Mouse (Mus musculus) brain, adult 2 months (tissue): ENCODE results near the gene Gm17455.
A peak's percentile ranks its signal among the peaks of the same experiment; 100 is the strongest.

Experiments
- DNase-seq: peaks from one replicate; pipeline ENCODE4 v3.0.0; 2011; ENCODE audit warnings: low read depth, low spot score

Gm17455 gene

DNA sequence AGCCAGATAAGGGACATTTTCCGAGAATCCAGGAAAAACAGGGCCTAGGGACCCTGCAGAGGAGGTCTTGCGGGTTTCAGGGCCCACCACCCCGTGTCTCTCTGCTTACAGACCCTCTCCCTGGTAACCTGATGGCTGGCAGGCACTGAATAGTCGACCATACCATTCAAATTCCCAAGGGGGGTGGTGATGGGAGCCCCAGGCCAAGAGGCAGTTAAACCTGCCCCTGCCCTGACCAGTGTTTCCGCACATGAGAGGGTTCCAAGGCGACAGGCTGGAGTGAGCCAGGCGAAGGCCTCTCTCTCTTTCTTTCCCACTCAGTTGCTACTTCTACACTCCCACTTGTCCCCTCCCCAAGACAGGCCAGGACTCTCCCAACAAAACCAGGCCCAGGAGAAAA, at the start of gene Gm17455:
TSS of gene Gm17455 (plus strand) at position 278 of the 400 bp plus-strand sequence.
- DNase-seq = no peak

DNA sequence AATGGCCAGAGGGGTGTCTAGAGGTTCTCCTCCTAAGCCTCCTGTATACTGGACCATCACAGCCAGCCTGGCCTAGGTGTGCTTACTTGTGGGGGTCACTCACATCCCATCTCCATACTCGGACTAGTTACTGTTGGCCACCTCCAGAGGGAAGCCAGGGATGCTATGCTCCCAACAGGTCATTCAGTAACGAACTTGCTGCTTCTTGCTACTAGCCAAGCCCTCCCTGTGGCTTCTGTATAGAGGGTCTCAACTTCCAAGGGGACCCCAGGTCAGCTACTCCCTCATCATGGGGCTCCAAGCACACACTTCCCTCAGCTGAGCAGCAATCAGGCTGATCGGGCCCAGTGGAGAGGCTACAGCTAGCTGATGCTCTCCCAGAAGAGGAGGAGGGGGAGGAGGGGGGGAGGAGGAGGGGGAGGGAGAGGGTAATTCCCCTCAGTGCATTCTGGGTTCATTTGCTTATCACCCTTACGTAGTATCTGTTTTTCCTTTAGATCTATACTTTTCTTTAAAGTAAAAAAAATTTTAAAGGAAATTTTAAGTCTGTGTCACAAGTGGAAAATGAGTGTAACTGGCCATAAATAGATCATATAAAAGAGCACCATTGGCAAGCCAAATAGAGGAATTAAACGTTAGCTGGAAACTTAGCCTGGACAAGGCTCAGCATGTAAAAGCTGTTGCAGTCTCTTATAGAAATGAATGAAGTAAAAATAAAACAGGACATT, 49.3 kb upstream of the Gm17455 start:
- DNase-seq = no peak

DNA sequence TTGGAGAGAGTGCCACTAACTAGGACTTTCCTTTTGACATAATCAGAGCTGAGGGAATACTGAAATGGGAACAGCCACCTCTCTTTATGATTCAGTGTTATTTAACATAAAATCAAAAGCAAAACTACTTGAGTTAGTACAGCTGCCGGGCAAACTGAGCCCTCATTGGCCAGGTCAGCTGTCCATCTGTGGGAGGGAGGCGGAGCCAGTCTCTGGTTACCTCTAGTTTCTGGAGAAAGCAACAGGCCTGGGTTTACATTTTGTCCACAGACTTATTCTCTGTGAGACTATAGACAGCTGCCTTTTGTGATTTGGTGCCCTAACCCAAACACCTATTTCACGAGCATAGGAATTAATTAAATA, 48.7 kb upstream of the Gm17455 start:
- peak; percentile 74 for DNase-seq

- DNase-seq = no peak
Observed at GRCm38 (mm10) chr10:60351248-60351647, 48.3 kb upstream of the Gm17455 start.

GRCm38 (mm10) chr10:60351761-60352455, 47.6 kb upstream of the Gm17455 start:
- peak; percentile 46 for DNase-seq

DNA sequence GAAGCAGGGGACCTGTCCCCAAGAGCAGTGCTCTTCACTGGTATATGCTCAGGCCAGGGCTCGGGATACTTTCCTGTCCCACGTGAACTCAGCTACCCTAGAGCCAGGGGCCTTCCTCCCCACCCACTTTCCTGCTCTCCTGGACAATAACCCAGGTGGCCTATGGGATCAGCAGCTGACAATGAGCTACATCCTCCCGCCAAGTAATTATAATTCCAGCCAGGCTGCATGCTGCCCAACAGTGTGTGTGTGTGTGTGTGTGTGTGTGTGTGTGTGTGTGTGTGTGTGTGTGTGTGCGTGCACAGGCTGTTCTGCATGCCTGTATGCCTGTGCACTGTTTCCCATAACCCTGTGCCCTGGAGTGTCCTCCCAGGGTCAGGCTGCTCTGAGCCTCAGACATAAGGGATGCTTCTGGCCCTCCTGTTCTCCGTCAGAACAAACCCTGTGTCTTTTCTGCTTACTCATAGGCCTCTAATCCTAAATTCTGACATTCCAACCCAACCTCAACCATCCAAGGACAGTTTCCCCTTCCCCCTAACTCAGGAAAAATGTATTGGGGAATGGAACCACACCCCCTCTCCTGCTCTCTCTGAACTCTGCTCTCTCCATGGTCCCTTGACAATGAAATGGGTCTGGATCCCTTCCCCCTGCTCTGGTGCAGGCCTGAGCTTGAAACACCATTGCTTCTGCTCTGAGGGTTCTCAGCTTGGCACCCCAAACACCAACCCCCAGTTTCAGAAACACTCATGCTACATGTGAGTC, 46.1 kb upstream of the Gm17455 start:
- no peak for DNase-seq

- DNase-seq = no peak
Observed at GRCm38 (mm10) chr10:60354003-60354325, 45.6 kb upstream of the Gm17455 start.

GRCm38 (mm10) chr10:60354881-60355677, 44.4 kb upstream of the Gm17455 start:
- DNase-seq = peak; percentile 34

DNA sequence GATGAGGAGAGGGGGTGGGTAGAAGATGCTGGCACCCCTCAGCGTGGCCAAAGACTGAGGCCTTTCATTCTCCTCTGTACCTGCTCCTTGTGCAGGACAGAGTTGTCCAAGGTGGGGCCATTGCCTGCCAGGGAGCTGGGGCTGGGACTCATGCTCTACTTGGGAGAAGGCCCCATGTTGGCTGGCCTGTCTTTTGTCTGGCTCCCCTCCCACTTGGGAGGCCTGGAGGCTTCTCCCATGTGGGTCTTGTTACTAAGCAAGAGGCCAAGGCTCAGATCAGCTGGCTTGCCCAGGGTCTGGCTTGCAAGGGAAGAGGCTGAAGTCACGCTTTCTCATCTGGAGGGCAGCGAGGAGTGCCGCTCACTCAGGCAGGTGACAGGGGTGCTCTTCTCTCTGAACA, 42.1 kb upstream of the Gm17455 start:
- no peak for DNase-seq

DNA sequence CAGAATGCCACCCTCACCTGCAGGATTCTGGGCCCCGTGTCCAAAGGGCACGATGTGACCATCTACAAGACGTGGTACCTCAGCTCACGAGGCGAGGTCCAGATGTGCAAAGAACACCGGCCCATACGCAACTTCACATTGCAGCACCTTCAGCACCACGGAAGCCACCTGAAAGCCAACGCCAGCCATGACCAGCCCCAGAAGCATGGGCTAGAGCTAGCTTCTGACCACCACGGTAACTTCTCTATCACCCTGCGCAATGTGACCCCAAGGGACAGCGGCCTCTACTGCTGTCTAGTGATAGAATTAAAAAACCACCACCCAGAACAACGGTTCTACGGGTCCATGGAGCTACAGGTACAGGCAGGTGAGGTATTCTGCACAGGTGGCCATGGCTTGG, 41.6 kb upstream of the Gm17455 start:
- no peak for DNase-seq

DNA sequence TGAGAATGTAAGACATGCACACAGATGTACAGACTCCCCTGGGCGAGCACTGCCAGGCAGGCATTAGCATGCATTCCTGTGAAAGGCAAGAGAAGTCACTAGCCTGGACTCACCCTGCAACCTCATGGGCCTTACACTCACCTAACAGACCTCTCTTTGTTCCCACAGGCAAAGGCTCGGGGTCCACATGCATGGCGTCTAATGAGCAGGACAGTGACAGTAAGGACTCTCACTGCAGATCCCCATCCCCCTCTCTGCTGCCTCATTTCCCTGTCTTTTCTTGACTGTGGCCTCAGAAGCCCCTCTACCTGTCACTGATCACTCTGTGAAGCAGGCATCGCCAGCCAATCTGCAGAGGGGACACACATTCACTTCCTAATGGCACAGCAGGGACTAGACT, 40.8 kb upstream of the Gm17455 start:
- no peak for DNase-seq

DNA sequence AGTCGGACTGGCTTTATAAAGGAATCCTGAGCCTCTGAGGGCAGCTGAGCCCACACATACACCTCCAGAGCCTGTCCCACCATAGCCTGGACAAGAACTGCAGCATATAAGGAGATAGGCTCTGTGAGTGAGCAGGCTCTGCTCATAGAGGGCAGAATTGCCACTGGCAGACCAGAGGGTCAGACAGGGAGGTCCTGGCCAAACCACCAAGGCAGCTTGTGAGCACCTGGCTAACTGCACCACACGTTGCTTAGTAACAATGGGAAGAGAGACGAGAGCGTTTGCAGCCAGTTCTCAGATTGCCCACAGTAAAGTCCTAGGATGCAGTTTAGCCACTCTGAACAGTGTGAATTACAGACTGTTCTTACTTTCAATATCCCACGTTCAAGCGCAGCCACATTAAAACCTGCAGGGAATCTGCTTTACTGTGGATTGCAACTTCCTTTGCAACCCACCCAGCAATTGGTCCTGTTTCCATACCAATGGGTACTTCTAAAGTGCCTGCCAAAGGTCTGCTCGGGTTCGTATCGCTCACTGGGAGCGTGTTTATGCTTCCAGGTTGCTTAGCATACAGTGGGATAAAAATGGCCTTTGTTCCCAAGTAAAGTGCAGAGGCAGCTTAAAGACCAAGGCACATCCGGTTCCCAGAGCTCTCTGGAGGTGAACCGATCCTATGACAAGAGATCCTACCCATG, 37.8 kb upstream of the Gm17455 start:
- DNase-seq = no peak

- peak; percentile 55 for DNase-seq
Observed at GRCm38 (mm10) chr10:60362310-60362628, 37.3 kb upstream of the Gm17455 start.

DNA sequence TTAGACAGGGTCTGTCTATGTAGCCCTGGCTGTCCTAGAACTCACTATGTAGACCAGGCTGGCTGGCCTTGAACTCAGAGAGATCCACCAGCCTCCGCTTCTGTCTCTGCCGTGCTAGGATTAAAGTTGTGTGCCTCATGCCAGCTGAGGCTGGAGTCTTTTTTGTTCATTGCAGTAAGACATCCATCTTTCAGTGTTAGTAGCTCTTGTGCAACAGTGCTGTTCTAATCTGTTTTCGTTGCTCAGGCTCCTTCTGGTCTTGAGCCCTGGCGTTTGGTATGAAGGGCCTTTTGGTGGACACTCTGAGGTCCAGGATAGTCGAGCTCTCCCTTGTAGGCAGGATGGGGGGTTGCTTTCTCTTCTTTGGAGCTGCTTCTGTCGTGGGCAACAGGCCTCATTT, 36.1 kb upstream of the Gm17455 start:
- no peak for DNase-seq

DNA sequence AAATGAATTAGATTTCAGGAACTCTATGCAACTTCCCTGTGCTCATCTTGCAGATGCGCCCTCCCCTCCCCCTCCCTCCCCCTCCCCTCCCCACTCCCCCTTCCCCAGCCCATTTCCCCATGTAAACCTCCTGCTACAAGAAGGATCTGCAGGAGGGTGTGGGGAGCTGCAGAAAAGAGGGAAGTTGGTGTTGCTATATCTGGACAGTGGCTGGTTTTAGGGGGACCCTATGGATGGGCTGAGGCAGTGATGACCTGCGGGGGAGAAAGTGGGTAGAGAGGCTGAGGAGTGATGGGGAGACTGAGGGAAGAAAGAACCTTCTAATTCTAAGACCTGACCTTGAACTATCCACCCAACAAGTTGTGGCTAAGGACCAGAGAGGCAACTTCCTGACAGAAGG, 32.4 kb upstream of the Gm17455 start:
- DNase-seq = no peak

- no peak for DNase-seq
Observed at GRCm38 (mm10) chr10:60367904-60368303, 31.6 kb upstream of the Gm17455 start.

- no peak for DNase-seq
Observed at GRCm38 (mm10) chr10:60369405-60369804, 30.1 kb upstream of the Gm17455 start.

DNA sequence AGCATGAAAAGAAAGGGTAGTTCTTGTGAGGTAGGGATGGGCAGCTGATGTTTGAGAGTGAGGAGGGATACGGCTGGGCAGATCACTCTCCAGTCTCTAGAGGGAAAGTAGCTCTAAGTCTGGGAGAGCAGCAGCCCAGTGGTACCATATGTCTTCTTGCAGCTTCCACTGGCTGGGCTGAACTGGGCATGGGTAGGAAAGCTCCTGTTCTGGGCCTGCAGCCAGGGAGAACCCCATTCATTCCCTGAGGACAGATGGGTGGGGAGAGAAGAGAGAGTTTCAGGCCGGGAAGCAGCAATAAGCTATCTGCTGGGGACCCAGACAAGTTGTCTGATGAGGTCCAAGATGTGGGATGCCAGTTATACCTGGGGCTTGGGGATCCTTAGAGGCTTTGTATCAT, 29.4 kb upstream of the Gm17455 start:
- peak; percentile 61 for DNase-seq

- no peak for DNase-seq
Observed at GRCm38 (mm10) chr10:60370601-60371061, 28.9 kb upstream of the Gm17455 start.

- peak; percentile 56 for DNase-seq
Observed at GRCm38 (mm10) chr10:60371596-60372386, 27.7 kb upstream of the Gm17455 start.

- DNase-seq = no peak
Observed at GRCm38 (mm10) chr10:60373543-60373936, 26.0 kb upstream of the Gm17455 start.
